Mouse (Mus musculus): ENCODE results near the gene Dbx1.

- TF ChIP-seq POLR2AphosphoS2 (IDR thresholded peaks at IDR 0.05; ENCODE audit: insufficient read length, low read depth) (no peak), USF1 (IDR thresholded peaks at IDR 0.05; ENCODE audit: low read depth) (no peak), POLR2A (IDR thresholded peaks at IDR 0.05; ENCODE audit: insufficient read length, low read depth) (no peak), MAX (IDR thresholded peaks at IDR 0.05; ENCODE audit: low read depth) (no peak), TCF3 (IDR thresholded peaks at IDR 0.05; ENCODE audit: insufficient read length, low read depth) (no peak), MYOG (IDR thresholded peaks at IDR 0.05; ENCODE audit: control insufficient read depth in 1 of 3, insufficient read depth in 1 of 3, insufficient read length in 2 of 3, low read depth in 2 of 3) (no peak), TCF12 (IDR thresholded peaks at IDR 0.05; ENCODE audit: insufficient read depth, poor library complexity, severe bottlenecking) (no peak), CEBPB (IDR thresholded peaks at IDR 0.05; ENCODE audit: insufficient read depth, poor library complexity, severe bottlenecking) (no peak), REST (IDR thresholded peaks at IDR 0.05; ENCODE audit: insufficient read depth, insufficient read length) (no peak), E2F4 (IDR thresholded peaks at IDR 0.05; ENCODE audit: insufficient read depth) (no peak)
Observed at GRCm38 (mm10) chr7:49589635-49590034, 47.0 kb downstream of the Dbx1 start.
